38 mouse cellular contexts compared by ENCODE assay signal in the genomic region with DNA sequence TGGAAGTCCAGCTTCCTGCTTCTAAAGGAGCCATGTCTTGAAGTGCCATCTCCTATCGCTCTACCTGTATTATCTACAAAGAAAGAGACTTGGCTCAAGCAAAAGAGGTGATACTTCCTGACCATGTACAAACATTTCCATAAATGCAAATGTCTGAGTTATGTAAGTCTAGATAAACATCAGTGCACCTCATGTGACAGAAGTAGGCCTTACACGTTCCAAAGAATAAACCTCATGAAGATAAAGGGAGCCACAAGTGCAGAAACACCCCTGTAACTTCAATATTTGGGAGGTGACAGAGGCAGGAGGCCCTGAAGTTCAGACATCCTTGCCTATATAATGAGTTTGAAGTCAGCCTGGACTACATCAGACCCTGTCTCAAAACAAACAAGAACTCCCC. TPM values are rescaled to one million over a fixed set of nuclear protein-coding genes. Genes with fewer than 3 reads are reported as not detected.
"Had no signal": no experiment of that assay in that cellular context is flagged by ENCODE, and none has a peak within 500 bp of the region (broad histone marks: within the 10 kb centered on the region; RNA-seq: fewer than 3 reads in every experiment).

No protein-coding gene starts in this region.

- H3K9ac ChIP-seq: limb, embryonic 12.5 days; limb, embryonic 13.5 days; limb, embryonic 15.5 days; liver, embryonic 12.5 days; liver, embryonic 13.5 days; liver, embryonic 14.5 days; liver, embryonic 15.5 days; liver, postnatal 0 days; lung, embryonic 14.5 days; lung, embryonic 15.5 days; midbrain, embryonic 12.5 days; midbrain, embryonic 13.5 days; midbrain, embryonic 15.5 days; neural tube, embryonic 12.5 days had no signal

- H3K36me3 ChIP-seq: limb, embryonic 10.5 days; limb, embryonic 12.5 days; limb, embryonic 13.5 days; limb, embryonic 15.5 days; liver, embryonic 12.5 days; liver, embryonic 13.5 days; liver, embryonic 15.5 days; lung, embryonic 15.5 days; midbrain, embryonic 10.5 days; midbrain, embryonic 12.5 days; midbrain, embryonic 13.5 days; midbrain, embryonic 15.5 days; neural tube, embryonic 12.5 days had no signal

- H3K9me3 ChIP-seq: limb, embryonic 10.5 days; limb, embryonic 12.5 days; limb, embryonic 13.5 days; limb, embryonic 15.5 days; liver, embryonic 12.5 days; liver, embryonic 13.5 days; liver, embryonic 15.5 days; lung, embryonic 15.5 days; megakaryocyte, embryonic 14.5 days; midbrain, embryonic 10.5 days; midbrain, embryonic 12.5 days; midbrain, embryonic 13.5 days; midbrain, embryonic 15.5 days; neural tube, embryonic 12.5 days had no signal

- H3K4me1 ChIP-seq: limb, embryonic 10.5 days; limb, embryonic 13.5 days; limb, embryonic 15.5 days; liver, embryonic 12.5 days; lung, embryonic 15.5 days; midbrain, embryonic 10.5 days; midbrain, embryonic 12.5 days; neural tube, embryonic 12.5 days had no signal

- H3K4me3 ChIP-seq: limb, embryonic 10.5 days; limb, embryonic 12.5 days; limb, embryonic 13.5 days; limb, embryonic 15.5 days; liver, embryonic 12.5 days; liver, embryonic 13.5 days; liver, embryonic 15.5 days; lung, embryonic 15.5 days; megakaryocyte, embryonic 14.5 days; midbrain, embryonic 10.5 days; midbrain, embryonic 12.5 days; midbrain, embryonic 13.5 days; midbrain, embryonic 15.5 days; myocyte; neural tube, embryonic 12.5 days had no signal

- H3K27ac ChIP-seq: limb, embryonic 10.5 days; limb, embryonic 12.5 days; limb, embryonic 13.5 days; limb, embryonic 15.5 days; liver, embryonic 12.5 days; liver, embryonic 13.5 days; liver, embryonic 14.5 days; liver, embryonic 15.5 days; lung, embryonic 15.5 days; macrophage; midbrain, embryonic 10.5 days; midbrain, embryonic 12.5 days; midbrain, embryonic 13.5 days; midbrain, embryonic 15.5 days; neural tube, embryonic 12.5 days had no signal

- DNase-seq: left cerebral cortex, postnatal 4 days; liver; liver, embryonic 13.5 days; liver, postnatal 0 days; lung, adult 18-20 months; lung, adult 2 months; lung, embryonic 14.5 days; lung, postnatal 10 days; lung, postnatal 14 days; lung, postnatal 36 days; lung, postnatal 4 days; midbrain, embryonic 14.5 days had no signal

RNA-seq across cellular contexts. Expression of a gene that starts 5.9 kb away (rescaled TPM):
- total RNA-seq: liver, adult 2 months; megakaryocyte progenitor cell, adult 5-6 weeks; megakaryocyte, adult 5-6 weeks; megakaryocyte-erythroid progenitor cell, adult 5-6 weeks; monocyte, adult 5-6 weeks had no signal
- polyA plus RNA-seq: limb, embryonic 10.5 days; limb, embryonic 11.5 days; liver, adult 2 months; liver, postnatal 0 days; macrophage; myocyte had no signal

RNA-seq across cellular contexts. Expression of a gene that starts 32.2 kb away (rescaled TPM):
- total RNA-seq: megakaryocyte progenitor cell, adult 5-6 weeks; megakaryocyte-erythroid progenitor cell, adult 5-6 weeks; monocyte, adult 5-6 weeks had no signal
- polyA plus RNA-seq: limb, embryonic 10.5 days; limb, embryonic 15.5 days; liver, adult 2 months; liver, embryonic 12.5 days; liver, embryonic 13.5 days; liver, embryonic 16.5 days; lung, embryonic 14.5 days; lung, embryonic 15.5 days; lung, embryonic 16.5 days; midbrain, embryonic 11.5 days; midbrain, embryonic 12.5 days; neural tube, embryonic 11.5 days; neural tube, embryonic 12.5 days had no signal
